Mouse (Mus musculus) megakaryocyte, adult 5-6 weeks (primary cell): ENCODE measurements at regions not wholly inside any gene's neighbourhood (a gene's known extent, or its start where the extent isn't known, plus 50 kb on each side); places are given as distances from the start of the nearest gene placed in this dataset.
A peak's percentile ranks its signal among the peaks of the same experiment; 100 is the strongest.

Source experiments
- ATAC-seq: 2 replicates; pipeline ENCODE4 v1.8.0; 2016; ENCODE audit warnings: mild to moderate bottlenecking, inconsistent platforms; ENCODE audit not compliant: poor library complexity, severe bottlenecking

- no peak for ATAC-seq
These were observed 448.5 kb downstream of the Tmtc2 start for GRCm38 (mm10) chr10:105125736-105126135.

GRCm38 (mm10) chr10:105120229-105120628, 454.0 kb downstream of the Tmtc2 start:
- ATAC-seq = no peak

GRCm38 (mm10) chr10:105116138-105116537, 458.1 kb downstream of the Tmtc2 start:
- ATAC-seq = no peak

- ATAC-seq = peak; percentile 38
These were observed 459.3 kb downstream of the Tmtc2 start for GRCm38 (mm10) chr10:105114927-105115326.

- no peak for ATAC-seq
These were observed 464.0 kb downstream of the Tmtc2 start for GRCm38 (mm10) chr10:105110247-105110646.

GRCm38 (mm10) chr10:105097045-105097331, 477.3 kb downstream of the Tmtc2 start:
- no peak for ATAC-seq

- no peak for ATAC-seq
These were observed 477.8 kb downstream of the Tmtc2 start for GRCm38 (mm10) chr10:105096323-105097044.

- no peak for ATAC-seq
These were observed 478.5 kb downstream of the Tmtc2 start for GRCm38 (mm10) chr10:105095800-105096199.

- ATAC-seq = no peak
These were observed 497.4 kb downstream of the Tmtc2 start for GRCm38 (mm10) chr10:105076892-105077291.

- ATAC-seq = no peak
These were observed 539.4 kb downstream of the Tmtc2 start for GRCm38 (mm10) chr10:105034711-105035386.

- ATAC-seq = no peak
These were observed 553.7 kb downstream of the Tmtc2 start for GRCm38 (mm10) chr10:105020471-105021120.

GRCm38 (mm10) chr10:105019774-105020470, 554.3 kb downstream of the Tmtc2 start:
- no peak for ATAC-seq
